Mouse (Mus musculus) E14TG2a.4 (cell line): Measurements from ENCODE around the gene Rundc1.
A peak's percentile ranks its signal among the peaks of the same experiment; 100 is the strongest.
"Not testable (repeated sequence)": the region's sequence is repeated elsewhere in the genome, so short reads cannot be mapped to it uniquely, and the experiment has no call there.

Experiments used
- H3K27me3 ChIP-seq: 2 replicates; pipeline ENCODE4 v1.6.1; 2014; ENCODE audit warnings: low read length, control low read depth; ENCODE audit not compliant: insufficient read depth
- H3K36me3 ChIP-seq: 2 replicates; pipeline ENCODE4 v1.6.1; 2014; ENCODE audit warnings: low read length, control low read depth; ENCODE audit not compliant: insufficient read depth
- H3K4me1 ChIP-seq: replicated peaks from 2 replicates; pipeline ENCODE4 v1.6.1; 2014; ENCODE audit warnings: low read depth, low read length, control low read depth
- H3K4me3 ChIP-seq: replicated peaks from 2 replicates; pipeline ENCODE4 v1.5.1; 2014; ENCODE audit warnings: mild to moderate bottlenecking, low read length
- H3K9me3 ChIP-seq: 2 replicates; pipeline ENCODE4 v1.6.1; 2014; ENCODE audit warnings: low read length, control low read depth
- CTCF ChIP-seq: conservative IDR thresholded peaks from 2 replicates; pipeline ENCODE4 v1.5.1; 2014; ENCODE audit warnings: low read length
- NANOG ChIP-seq: IDR thresholded peaks from 2 replicates; pipeline ENCODE4 v1.6.1; 2014; ENCODE audit warnings: borderline replicate concordance, low read length, mixed read lengths
- POU5F1 ChIP-seq: IDR thresholded peaks from 2 replicates; pipeline ENCODE4 v1.6.1; 2014; ENCODE audit warnings: low read length, borderline replicate concordance

Gene Rundc1

DNA sequence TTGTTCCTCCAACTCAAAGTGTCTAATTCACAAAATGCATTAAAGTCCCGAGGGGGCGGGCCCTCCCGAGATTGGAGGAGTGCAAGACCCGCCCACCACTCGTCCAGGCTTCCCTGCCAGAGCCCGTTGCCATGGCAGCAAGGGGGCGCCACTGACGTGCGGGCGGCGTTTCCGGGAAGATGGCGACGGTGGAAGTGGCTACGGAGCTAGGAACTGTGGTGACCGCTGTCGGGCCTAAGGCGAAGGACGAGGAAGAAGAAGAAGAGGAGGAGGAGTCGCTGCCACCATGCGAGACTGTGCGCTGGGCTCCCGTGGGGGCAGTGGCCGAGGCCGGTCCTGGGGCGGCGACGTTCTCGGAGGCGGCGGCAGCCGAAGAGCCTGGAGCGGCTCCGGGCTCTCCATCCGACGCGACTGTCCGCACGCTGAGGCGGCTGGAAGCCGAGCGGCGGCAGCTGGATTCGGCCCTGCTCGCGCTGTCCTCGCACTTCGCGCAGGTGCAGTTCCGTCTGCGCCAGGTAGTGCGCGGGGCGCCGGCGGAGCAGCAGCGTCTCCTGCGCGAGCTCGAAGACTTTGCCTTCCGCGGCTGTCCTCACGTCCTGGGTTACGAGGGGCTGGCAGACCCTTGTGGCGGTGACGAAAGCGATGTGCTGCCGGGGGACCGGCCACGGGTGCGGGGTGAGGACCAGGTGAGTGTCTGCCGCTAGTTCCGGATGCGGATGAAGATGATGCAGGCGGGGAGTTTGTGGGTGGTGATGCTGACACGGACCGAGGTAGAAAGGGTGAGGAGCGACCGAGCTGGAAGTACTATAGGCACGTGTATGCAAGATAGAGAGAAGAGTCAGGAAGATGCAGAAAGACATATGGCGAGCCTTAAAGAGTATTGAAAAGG is at the start of gene Rundc1, which contains the start of gene Ptges3l:
Gene Rundc1, plus strand, starts transcription at position 161 of the 889 bp plus-strand sequence.
Gene Ptges3l, minus strand, starts transcription at position 409 of the 889 bp plus-strand sequence.
- Histone ChIP-seq H3K9me3 (no peaks in the 10 kb centered on the region), H3K4me1 (peaks cover 33% of the 10 kb centered on the region), H3K27me3 (peaks cover 6% of the 10 kb centered on the region; the same call in 1 of the 2 replicates), H3K36me3 (peaks cover 17% of the 10 kb centered on the region), H3K4me3 (peak within 1 kb of the TSS; percentile 99)
- TF ChIP-seq NANOG (no peak), POU5F1 (no peak), CTCF (no peak)

DNA sequence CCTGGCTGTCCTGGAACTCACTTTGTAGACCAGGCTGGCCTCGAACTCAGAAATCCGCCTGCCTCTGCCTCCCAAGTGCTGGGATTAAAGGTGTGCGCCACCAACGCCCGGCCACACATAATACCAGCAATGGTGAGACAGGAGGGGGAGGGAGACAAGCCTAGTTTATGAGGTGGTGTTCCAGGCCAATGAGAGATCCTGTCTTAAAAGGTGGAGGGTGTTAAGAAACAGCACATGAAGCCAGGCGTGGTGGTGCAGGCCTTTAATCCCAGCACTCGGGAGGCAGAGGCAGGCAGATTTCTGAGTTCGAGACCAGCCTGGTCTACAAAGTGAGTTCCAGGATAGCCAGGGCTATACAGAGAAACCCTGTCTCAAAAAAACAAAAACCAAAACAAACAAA is 46.7 kb upstream of the Rundc1 start:
- not testable (repeated sequence) for H3K36me3 ChIP-seq, H3K4me1 ChIP-seq, H3K9me3 ChIP-seq, H3K4me3 ChIP-seq
- peaks cover 12% of the 10 kb centered on the region; the same call in 1 of the 2 replicates for H3K27me3 ChIP-seq

DNA sequence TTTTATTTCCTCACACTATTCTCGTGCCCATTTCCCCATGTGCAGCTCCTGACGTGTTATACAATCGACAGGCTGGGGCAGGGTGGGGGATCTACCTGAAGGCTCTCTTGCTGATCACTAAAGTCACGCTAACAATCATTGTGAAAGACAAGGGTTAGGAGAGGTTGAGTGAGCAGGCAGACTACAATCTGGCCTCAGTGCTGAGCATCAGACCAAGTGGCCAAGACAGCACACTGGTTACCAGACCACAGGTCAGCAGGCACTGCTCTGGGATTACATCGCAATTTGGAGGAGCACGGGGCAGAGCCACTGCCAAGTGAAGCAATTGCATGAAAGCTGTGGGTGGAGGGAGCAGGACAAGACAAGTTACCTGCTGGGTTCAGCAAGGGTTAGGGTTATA is 46.0 kb upstream of the Rundc1 start:
- Histone ChIP-seq H3K9me3 (no peaks in the 10 kb centered on the region), H3K4me1 (peaks cover 8% of the 10 kb centered on the region), H3K4me3 (no peak overlapping the region), H3K36me3 (no peaks in the 10 kb centered on the region), H3K27me3 (peaks cover 12% of the 10 kb centered on the region; the same call in 1 of the 2 replicates)
- no peak for TF ChIP-seq POU5F1
- TF ChIP-seq NANOG = no peak
- no peak for TF ChIP-seq CTCF

DNA sequence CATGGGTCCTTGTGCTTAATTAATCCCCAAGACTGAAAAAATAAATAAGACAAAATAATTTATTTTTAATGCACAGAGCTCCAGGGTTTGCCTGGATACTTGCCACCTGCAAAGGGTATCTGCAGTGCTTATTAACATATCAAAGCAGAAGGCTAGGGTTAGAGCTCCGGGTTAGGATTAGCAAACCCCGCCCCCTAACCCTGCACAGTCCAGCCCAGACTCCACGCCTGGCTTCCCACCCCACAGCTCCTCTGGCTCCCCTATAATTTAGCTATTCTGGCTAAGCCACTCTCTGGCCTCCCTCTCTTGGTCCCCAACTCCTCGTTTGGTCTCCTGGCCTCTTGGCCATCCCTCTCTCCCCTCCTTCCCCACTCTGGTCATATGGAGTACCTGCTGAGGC is 43.1 kb upstream of the Rundc1 start:
- H3K4me3 ChIP-seq = no peak overlapping the region
- no peaks in the 10 kb centered on the region for H3K9me3 ChIP-seq
- H3K36me3 ChIP-seq = no peaks in the 10 kb centered on the region
- H3K27me3 ChIP-seq = no peaks in the 10 kb centered on the region; the same call in 1 of the 2 replicates
- peaks cover 17% of the 10 kb centered on the region for H3K4me1 ChIP-seq
- TF ChIP-seq POU5F1 (no peak), CTCF (no peak), NANOG (no peak)

DNA sequence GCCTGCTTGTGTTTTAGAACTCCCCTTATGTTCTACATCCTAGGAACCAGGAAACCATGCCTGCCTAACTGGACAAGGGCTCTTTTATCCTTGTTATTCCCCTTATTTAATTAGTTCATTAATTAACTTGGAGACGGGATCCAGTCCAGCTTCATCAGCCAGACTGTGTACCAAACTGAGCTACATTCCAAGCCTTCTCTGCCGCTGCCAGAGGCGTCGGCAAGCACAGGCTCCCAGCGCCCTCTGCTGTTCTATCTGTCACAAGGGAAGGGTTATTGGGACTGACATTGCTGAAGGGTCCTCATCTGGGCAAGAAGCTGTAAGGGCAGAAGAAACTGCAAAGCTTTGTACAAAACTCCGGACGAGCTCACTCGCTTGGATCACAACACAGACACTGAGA is 29.8 kb upstream of the Rundc1 start:
- TF ChIP-seq NANOG (no peak), CTCF (peak; percentile 59), POU5F1 (no peak)
- no peaks in the 10 kb centered on the region for H3K36me3 ChIP-seq
- H3K4me1 ChIP-seq = no peaks in the 10 kb centered on the region
- peaks cover 4% of the 10 kb centered on the region; the same call in 1 of the 2 replicates for H3K27me3 ChIP-seq
- peaks cover 19% of the 10 kb centered on the region for H3K9me3 ChIP-seq
- H3K4me3 ChIP-seq = no peak overlapping the region

DNA sequence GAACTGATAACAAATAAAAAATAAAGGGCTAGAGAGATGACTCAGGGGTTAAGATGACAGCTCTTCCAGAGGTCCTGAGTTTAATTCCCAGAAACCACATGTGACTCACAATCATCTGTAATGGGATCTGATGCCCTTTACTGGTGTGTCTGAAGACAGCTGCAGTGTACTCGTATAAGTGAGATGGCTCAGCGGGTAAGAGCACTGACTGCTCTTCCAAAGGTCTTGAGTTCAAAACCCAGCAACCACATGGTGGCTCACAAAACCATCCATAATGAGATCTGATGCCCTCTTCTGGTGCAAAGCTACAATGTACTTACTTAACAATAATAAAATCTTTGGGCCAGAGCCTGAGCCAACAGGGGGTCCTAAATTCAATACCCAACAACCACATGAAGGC is 9.6 kb upstream of the Rundc1 start:
- H3K4me3 ChIP-seq = no peak overlapping the region
- no peak for TF ChIP-seq NANOG
- peaks cover 57% of the 10 kb centered on the region for H3K4me1 ChIP-seq
- no peaks in the 10 kb centered on the region for H3K9me3 ChIP-seq
- peaks cover 49% of the 10 kb centered on the region for H3K36me3 ChIP-seq
- no peaks in the 10 kb centered on the region for H3K27me3 ChIP-seq

DNA sequence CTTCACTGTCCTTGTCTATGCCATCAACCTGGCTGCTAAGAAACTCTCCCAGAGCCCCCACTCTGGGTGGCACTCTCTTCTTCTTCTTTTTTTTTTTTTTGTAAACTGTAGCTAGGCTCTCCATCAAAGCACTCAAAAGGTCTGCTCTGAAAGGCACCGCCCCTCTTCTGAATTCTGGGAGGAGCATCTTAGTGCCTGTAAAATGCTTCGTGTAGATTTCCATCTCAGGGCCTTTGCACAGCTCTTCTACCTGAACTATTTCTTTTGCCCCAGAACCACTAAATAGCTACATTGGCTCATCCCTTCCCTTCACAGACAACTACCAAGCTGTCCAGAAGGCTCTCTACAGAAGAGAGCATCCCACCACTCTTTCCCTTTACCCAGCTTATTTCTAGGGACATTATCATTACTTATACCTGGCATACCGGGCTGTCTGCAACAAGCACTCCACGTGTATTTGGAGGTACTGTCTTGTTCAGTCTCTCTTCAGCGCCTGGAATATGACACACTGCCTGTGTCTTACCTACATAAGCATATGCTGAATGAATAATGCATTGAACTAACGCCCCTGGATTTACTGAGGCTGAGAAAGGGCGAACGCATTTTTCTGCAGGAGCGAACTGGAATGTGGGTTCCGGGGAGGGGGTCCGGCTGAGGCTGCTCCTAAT is 8.3 kb upstream of the Rundc1 start:
- TF ChIP-seq CTCF (no peak), NANOG (no peak), POU5F1 (no peak)
- Histone ChIP-seq H3K9me3 (no peaks in the 10 kb centered on the region), H3K36me3 (peaks cover 37% of the 10 kb centered on the region), H3K4me3 (peak overlapping the region; percentile 93), H3K4me1 (peaks cover 44% of the 10 kb centered on the region), H3K27me3 (no peaks in the 10 kb centered on the region)

DNA sequence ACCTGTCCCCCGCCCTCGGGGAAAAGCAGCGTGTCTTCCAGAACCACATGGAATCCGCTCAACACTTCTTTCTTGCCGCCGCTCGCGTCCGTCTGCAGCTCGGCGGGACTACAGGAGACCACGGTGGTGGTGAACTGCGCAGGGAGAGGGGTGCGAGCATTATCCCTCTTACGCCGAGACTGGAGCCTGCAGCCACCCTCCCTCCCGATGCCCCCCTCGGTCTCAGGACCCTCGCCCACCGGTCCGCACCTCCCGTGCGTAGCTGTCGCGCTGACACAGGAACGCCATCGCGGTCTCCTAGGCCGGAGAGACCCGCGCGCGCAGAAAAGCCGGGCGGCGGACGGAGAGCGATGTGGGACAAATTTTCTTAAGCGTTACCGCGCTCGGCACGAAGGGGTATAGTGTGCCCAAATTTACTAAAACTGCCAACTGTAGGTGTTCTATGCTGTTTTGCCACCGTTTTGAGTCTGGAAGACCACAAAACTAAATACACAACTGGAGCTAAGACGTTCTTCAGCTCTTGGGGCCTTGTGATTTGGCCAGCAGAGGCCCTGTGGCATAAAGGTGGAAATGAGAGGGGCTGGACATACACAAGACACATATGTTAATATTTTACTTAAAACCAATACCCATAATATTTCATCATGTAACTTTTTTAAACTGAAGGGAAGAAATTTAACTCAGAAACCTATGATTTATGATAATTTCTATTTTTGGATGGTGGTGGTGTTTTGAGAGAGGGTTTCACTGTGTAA is 7.6 kb upstream of the Rundc1 start, which contains the start of gene Aarsd1:
Gene Aarsd1, minus strand, starts transcription at position 515 of the 755 bp plus-strand sequence.
- Histone ChIP-seq H3K4me3 (peak within 1 kb of the TSS; percentile 93), H3K27me3 (no peaks in the 10 kb centered on the region), H3K9me3 (no peaks in the 10 kb centered on the region), H3K4me1 (peaks cover 41% of the 10 kb centered on the region), H3K36me3 (peaks cover 29% of the 10 kb centered on the region)
- TF ChIP-seq POU5F1 = no peak
- no peak for TF ChIP-seq CTCF
- TF ChIP-seq NANOG = no peak
